Mouse (Mus musculus) brain, adult 10 weeks (tissue): ENCODE measurements around the gene Alx1. TPM values are rescaled to one million over a fixed set of nuclear protein-coding genes. Genes with fewer than 3 reads are reported as not detected.

Experiments used
- polyA plus RNA-seq: library from polyadenylated mRNA; stranded (reverse); fragments of 350-450 nt; fragmentation: Illumina TruSeq; extraction: RNeasy Lipid Tissue Mini Kit (QIAGEN cat#74804); gene quantifications from one replicate; pipeline ENCODE4 v1.2.3, GENCODE M21; 2015; ENCODE audit warnings: low read depth, low replicate concordance

Gene Alx1
- not detected for polyA plus RNA-seq

DNA sequence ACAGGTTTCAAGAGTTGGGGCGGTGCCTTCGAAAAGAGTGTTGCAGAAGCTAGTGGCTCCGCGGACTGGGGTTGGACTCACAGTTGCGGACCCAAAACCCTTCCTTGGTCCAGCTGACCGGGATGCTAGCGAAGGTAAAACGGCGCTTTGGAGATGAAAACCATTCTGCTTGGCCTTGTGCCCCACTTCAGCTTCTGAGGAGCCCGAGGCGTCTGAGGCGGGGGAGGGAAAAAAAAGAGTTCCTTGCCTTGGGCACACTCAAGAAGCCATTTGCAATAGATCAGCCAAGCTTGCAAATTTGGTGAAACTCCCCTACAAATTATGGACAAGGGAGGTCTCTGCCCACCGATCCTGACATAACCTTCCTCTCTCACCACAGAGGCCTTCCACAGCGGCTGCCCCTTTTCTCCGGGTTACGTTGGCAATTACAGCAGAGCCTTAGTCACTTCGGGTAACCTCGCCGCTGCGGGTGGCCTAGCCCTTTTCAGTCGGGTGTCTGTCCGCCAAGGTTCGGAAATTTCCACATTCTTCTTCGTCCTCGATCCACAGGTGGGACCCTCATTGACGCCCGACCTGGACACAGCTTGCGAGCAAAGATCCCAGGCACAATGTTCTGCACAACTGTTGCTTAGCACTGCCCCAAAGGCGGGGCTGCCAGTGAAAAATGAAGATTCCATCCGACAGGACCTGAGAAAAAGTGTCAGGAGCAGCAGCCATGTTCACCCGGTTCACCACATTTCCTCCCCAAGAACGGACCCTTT, at the start of gene Alx1:
Gene Alx1, minus strand, starts transcription at position 486 of the 761 bp plus-strand sequence.

Other genes with a start within 250 kb of the Alx1 start
- 1.9 TPM for gene Lrriq1, start 206.1 kb upstream of the Alx1 start, polyA plus RNA-seq